Mouse (Mus musculus) MEL (cell line): ENCODE data around the gene Osbp2. TPM values are rescaled to one million over a fixed set of nuclear protein-coding genes. Genes with fewer than 3 reads are reported as not detected.

Experiments
- DNase-seq: peaks from one replicate; pipeline ENCODE4 v3.0.0; 2011; ENCODE audit warnings: low read depth, low spot score
- H3K27ac ChIP-seq: 2 replicates; pipeline ENCODE4 v1.5.1; 2012; ENCODE audit warnings: low read depth, mild to moderate bottlenecking, control low read depth, low read length, moderate library complexity; ENCODE audit not compliant: control insufficient read depth
- H3K27me3 ChIP-seq, 2 experiments: fragments of 150-350 bp in 1 of 2; sonication (generic) in 1 of 2; 2 replicates each; pipeline ENCODE4 v1.6.1; 2012; ENCODE audit warnings: low read length in 2 of 2, mild to moderate bottlenecking in 2 of 2, improper control_type of control experiment in 1 of 2, moderate library complexity in 1 of 2; ENCODE audit not compliant: insufficient read depth in 2 of 2, control insufficient read depth in 1 of 2
- H3K36me3 ChIP-seq, 2 experiments: 2 replicates each; pipeline ENCODE4 v1.6.1; 2012 to 2014; ENCODE audit warnings: low read length in 2 of 2, improper control_type of control experiment in 1 of 2, inconsistent platforms in 1 of 2, mild to moderate bottlenecking in 1 of 2; ENCODE audit not compliant: insufficient read depth in 2 of 2, control insufficient read depth in 1 of 2
- H3K4me1 ChIP-seq, 2 experiments: fragments of 150-350 bp in 1 of 2; sonication (generic) in 1 of 2; 2 replicates each; pipeline ENCODE4 v1.6.1; 2012; ENCODE audit warnings: low read length in 2 of 2, improper control_type of control experiment in 1 of 2, mild to moderate bottlenecking in 1 of 2; ENCODE audit not compliant: insufficient read depth in 2 of 2, control insufficient read depth in 1 of 2
- H3K4me3 ChIP-seq, 2 experiments: fragments of 150-350 bp in 1 of 2; sonication (generic) in 1 of 2; 2 replicates each; pipeline ENCODE4 v1.5.1; 2012; ENCODE audit warnings: low read depth in 2 of 2, low read length in 2 of 2, mild to moderate bottlenecking in 2 of 2, moderate library complexity in 2 of 2, control low read depth in 1 of 2, improper control_type of control experiment in 1 of 2; ENCODE audit not compliant: control insufficient read depth in 1 of 2, insufficient read depth in 1 of 2
- H3K79me2 ChIP-seq: 2 replicates; pipeline ENCODE4 v1.6.1; 2012; ENCODE audit warnings: mild to moderate bottlenecking, low read length, moderate library complexity; ENCODE audit not compliant: control insufficient read depth, poor library complexity, insufficient read depth
- H3K9ac ChIP-seq: 2 replicates; pipeline ENCODE4 v1.6.1; 2012; ENCODE audit warnings: low read depth, mild to moderate bottlenecking, control low read depth, low read length, moderate library complexity; ENCODE audit not compliant: control insufficient read depth, poor library complexity, severe bottlenecking
- H3K9me3 ChIP-seq: fragments of 150-350 bp; sonication (generic); replicated peaks from 2 replicates; pipeline ENCODE4 v1.6.1; 2012; ENCODE audit warnings: mild to moderate bottlenecking, low read length, improper control_type of control experiment, moderate library complexity; ENCODE audit not compliant: insufficient read depth
- CHD1 ChIP-seq: IDR thresholded peaks from 2 replicates; pipeline ENCODE4 v1.6.1; 2012; ENCODE audit warnings: low read depth, mild to moderate bottlenecking, inconsistent platforms, low read length, improper control_type of control experiment
- E2F4 ChIP-seq: IDR thresholded peaks from 2 replicates; pipeline ENCODE4 v1.6.1; 2011; ENCODE audit warnings: low read depth, low read length, improper control_type of control experiment, borderline replicate concordance
- ELF1 ChIP-seq: IDR thresholded peaks from 2 replicates; pipeline ENCODE4 v1.6.1; 2014; ENCODE audit warnings: low read depth, mild to moderate bottlenecking, inconsistent platforms, low read length, improper control_type of control experiment, moderate library complexity
- GABPA ChIP-seq: IDR thresholded peaks from 2 replicates; pipeline ENCODE4 v1.6.1; 2012; ENCODE audit warnings: low read depth, mild to moderate bottlenecking, inconsistent platforms, low read length, improper control_type of control experiment, moderate library complexity
- HCFC1 ChIP-seq: IDR thresholded peaks from 2 replicates; pipeline ENCODE4 v1.6.1; 2012; ENCODE audit warnings: low read depth, mild to moderate bottlenecking, inconsistent platforms, low read length, improper control_type of control experiment, moderate library complexity
- JUND ChIP-seq: IDR thresholded peaks from 2 replicates; pipeline ENCODE4 v1.6.1; 2011; ENCODE audit warnings: low read depth, mild to moderate bottlenecking, improper control_type of control experiment, low read length
- MAX ChIP-seq: IDR thresholded peaks from 2 replicates; pipeline ENCODE4 v1.6.1; 2011; ENCODE audit warnings: low read length, improper control_type of control experiment
- MAZ ChIP-seq: IDR thresholded peaks from 2 replicates; pipeline ENCODE4 v1.6.1; 2012; ENCODE audit warnings: low read depth, mild to moderate bottlenecking, inconsistent platforms, low read length, improper control_type of control experiment
- MEF2A ChIP-seq: IDR thresholded peaks from 2 replicates; pipeline ENCODE4 v1.6.1; 2014; ENCODE audit warnings: low read depth, mild to moderate bottlenecking, inconsistent platforms, low read length, improper control_type of control experiment; ENCODE audit not compliant: poor library complexity, insufficient replicate concordance, severe bottlenecking; ENCODE audit errors: extremely low read depth
- MXI1 ChIP-seq: IDR thresholded peaks from 2 replicates; pipeline ENCODE4 v1.6.1; 2011; ENCODE audit warnings: mild to moderate bottlenecking, low read depth, low read length, improper control_type of control experiment
- NRF1 ChIP-seq: IDR thresholded peaks from 2 replicates; pipeline ENCODE4 v1.6.1; 2014; ENCODE audit warnings: low read depth, mild to moderate bottlenecking, inconsistent platforms, low read length, improper control_type of control experiment, moderate library complexity; ENCODE audit not compliant: poor library complexity, insufficient read depth, severe bottlenecking
- POLR2A ChIP-seq, 2 experiments: IDR thresholded peaks; 2 replicates each; pipeline ENCODE4 v1.6.1; 2011 to 2012; ENCODE audit warnings: low read length in 2 of 2, mild to moderate bottlenecking in 2 of 2, control low read depth in 1 of 2, improper control_type of control experiment in 1 of 2, low read depth in 1 of 2, moderate library complexity in 1 of 2; ENCODE audit not compliant: control insufficient read depth in 1 of 2, insufficient read depth in 1 of 2, poor library complexity in 1 of 2
- POLR2AphosphoS2 ChIP-seq: IDR thresholded peaks from 2 replicates; pipeline ENCODE4 v1.6.1; 2011; ENCODE audit warnings: low read length, improper control_type of control experiment
- RAD21 ChIP-seq: IDR thresholded peaks from 2 replicates; pipeline ENCODE4 v1.6.1; 2011; ENCODE audit warnings: mild to moderate bottlenecking, low read depth, low read length, improper control_type of control experiment
- TCF12 ChIP-seq: IDR thresholded peaks from 2 replicates; pipeline ENCODE4 v1.6.1; 2014; ENCODE audit warnings: low read depth, mild to moderate bottlenecking, inconsistent platforms, low read length, improper control_type of control experiment, moderate library complexity
- UBTF ChIP-seq: IDR thresholded peaks from 2 replicates; pipeline ENCODE4 v1.6.1; 2012; ENCODE audit warnings: low read depth, mild to moderate bottlenecking, inconsistent platforms, low read length, improper control_type of control experiment, moderate library complexity, borderline replicate concordance; ENCODE audit not compliant: insufficient read depth
- USF1 ChIP-seq: IDR thresholded peaks from 2 replicates; pipeline ENCODE4 v1.6.1; 2014; ENCODE audit warnings: low read depth, mild to moderate bottlenecking, inconsistent platforms, low read length, improper control_type of control experiment, moderate library complexity
- ZC3H11A ChIP-seq: IDR thresholded peaks from 2 replicates; pipeline ENCODE4 v1.6.1; 2012; ENCODE audit warnings: low read depth, mild to moderate bottlenecking, inconsistent platforms, low read length, improper control_type of control experiment
- ZKSCAN1 ChIP-seq: IDR thresholded peaks from 2 replicates; pipeline ENCODE4 v1.6.1; 2012; ENCODE audit warnings: low read depth, mild to moderate bottlenecking, inconsistent platforms, low read length, improper control_type of control experiment, moderate library complexity
- ZNF384 ChIP-seq: IDR thresholded peaks from 2 replicates; pipeline ENCODE4 v1.6.1; 2012; ENCODE audit warnings: low read depth, mild to moderate bottlenecking, inconsistent platforms, low read length, improper control_type of control experiment
- polyA plus RNA-seq, 2 experiments: library from polyadenylated mRNA; stranded (reverse) in 1 of 2; unstranded in 1 of 2; fragments of >175 nt in 1 of 2; fragments of >200 nt in 1 of 2; gene quantifications; 2 replicates each; pipeline versions ENCODE4 v1.2.1 to v1.2.4; 2012; ENCODE audit warnings: low replicate concordance in 2 of 2, low read depth in 1 of 2; ENCODE audit not compliant: insufficient read length in 2 of 2, insufficient read depth in 1 of 2, missing spikeins in 1 of 2
- total RNA-seq: library from RNA; depleted of rRNA; stranded (reverse); fragments of 300-350 nt; gene quantifications from 2 replicates; pipeline ENCODE4 v1.2.3, GENCODE M21; 2012

Gene Osbp2
- total and polyA plus RNA-seq, 3 experiments = 0.04 TPM; not detected in 2

- Histone ChIP-seq H3K36me3 (no peaks in the 10 kb centered on the region), H3K9me3 (no peaks in the 10 kb centered on the region), H3K4me3 (no peak overlapping the region), H3K4me1 (no peaks in the 10 kb centered on the region), H3K9ac (no peak overlapping the region), H3K79me2 (no peaks in the 10 kb centered on the region), H3K27me3 (no peaks in the 10 kb centered on the region), H3K27ac (no peak overlapping the region)
- DNase-seq = no peak
- TF ChIP-seq ELF1 (no peak), HCFC1 (no peak), POLR2A (IDR thresholded peaks at IDR 0.05; ENCODE audit: control insufficient read depth in 1 of 2, insufficient read depth in 1 of 2, low read depth in 1 of 2, low read length in 2 of 2, poor library complexity in 1 of 2) (no peak), MAZ (no peak), POLR2AphosphoS2 (no peak), TCF12 (no peak), CHD1 (no peak), MXI1 (no peak), GABPA (no peak), ZC3H11A (no peak), MAX (no peak), RAD21 (no peak), ZNF384 (no peak), ZKSCAN1 (no peak), MEF2A (no peak), UBTF (no peak)
These were observed 38.8 kb upstream of the Osbp2 start for GRCm38 (mm10) chr11:3902516-3902915.

DNA sequence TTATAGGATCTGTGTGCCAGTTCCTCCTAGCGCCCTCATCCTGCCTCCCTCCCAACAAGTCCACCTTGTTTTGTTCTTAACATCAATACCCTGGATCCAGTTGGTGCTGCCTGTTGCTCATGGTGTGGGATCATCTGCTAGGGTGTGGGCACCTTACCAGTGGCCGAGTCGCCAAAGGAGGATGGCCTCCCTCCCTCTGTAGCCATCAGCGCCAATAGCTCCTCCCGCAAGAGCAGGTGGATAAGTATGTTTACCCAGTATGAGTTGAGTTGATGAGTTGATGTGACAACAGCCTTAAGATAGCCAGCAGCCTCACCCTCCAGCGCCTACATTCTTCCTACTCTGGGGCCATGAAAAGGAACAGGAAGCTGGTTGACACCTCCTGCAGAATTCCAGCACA lies 36.6 kb upstream of the Osbp2 start:
- H3K79me2 ChIP-seq = no peaks in the 10 kb centered on the region
- no peak overlapping the region for H3K4me3 ChIP-seq
- no peaks in the 10 kb centered on the region for H3K4me1 ChIP-seq
- no peaks in the 10 kb centered on the region for H3K9me3 ChIP-seq
- H3K27me3 ChIP-seq = no peaks in the 10 kb centered on the region
- no peaks in the 10 kb centered on the region for H3K36me3 ChIP-seq
- TF ChIP-seq NRF1 (no peak), E2F4 (no peak), USF1 (no peak), ZC3H11A (no peak), JUND (no peak), HCFC1 (no peak)
- TF ChIP-seq, all 39 proteins: peak for 0
- no peak overlapping the region for H3K9ac ChIP-seq
- no peak overlapping the region for H3K27ac ChIP-seq
- no peak for DNase-seq
